Mouse (Mus musculus) olfactory bulb, adult 2 months (tissue): ENCODE data around the gene Klhl22.

Experiments used
- CTCF ChIP-seq: fragments of 200-500 bp; IDR thresholded peaks from 2 replicates; pipeline ENCODE4 v1.5.1; 2012; ENCODE audit warnings: low read depth, mild to moderate bottlenecking, low read length, moderate library complexity; ENCODE audit not compliant: insufficient read depth
- POLR2A ChIP-seq: fragments of 200-500 bp; IDR thresholded peaks from 2 replicates; pipeline ENCODE4 v1.6.1; 2012; ENCODE audit warnings: mild to moderate bottlenecking, low read depth, low read length, moderate library complexity; ENCODE audit not compliant: insufficient read depth

- TF ChIP-seq CTCF = no peak
- TF ChIP-seq POLR2A = no peak
Observed at GRCm38 (mm10) chr16:17757756-17758155, 1.7 kb upstream of the Klhl22 start.
